Mouse (Mus musculus): ENCODE results near the gene Cdh11. TPM values are rescaled to one million over a fixed set of nuclear protein-coding genes. Genes with fewer than 3 reads are reported as not detected.

Cdh11 gene
- polyA plus RNA-seq (2012; rRNA removed), result 10.9 and 11.7 TPM in 2 replicates

DNA sequence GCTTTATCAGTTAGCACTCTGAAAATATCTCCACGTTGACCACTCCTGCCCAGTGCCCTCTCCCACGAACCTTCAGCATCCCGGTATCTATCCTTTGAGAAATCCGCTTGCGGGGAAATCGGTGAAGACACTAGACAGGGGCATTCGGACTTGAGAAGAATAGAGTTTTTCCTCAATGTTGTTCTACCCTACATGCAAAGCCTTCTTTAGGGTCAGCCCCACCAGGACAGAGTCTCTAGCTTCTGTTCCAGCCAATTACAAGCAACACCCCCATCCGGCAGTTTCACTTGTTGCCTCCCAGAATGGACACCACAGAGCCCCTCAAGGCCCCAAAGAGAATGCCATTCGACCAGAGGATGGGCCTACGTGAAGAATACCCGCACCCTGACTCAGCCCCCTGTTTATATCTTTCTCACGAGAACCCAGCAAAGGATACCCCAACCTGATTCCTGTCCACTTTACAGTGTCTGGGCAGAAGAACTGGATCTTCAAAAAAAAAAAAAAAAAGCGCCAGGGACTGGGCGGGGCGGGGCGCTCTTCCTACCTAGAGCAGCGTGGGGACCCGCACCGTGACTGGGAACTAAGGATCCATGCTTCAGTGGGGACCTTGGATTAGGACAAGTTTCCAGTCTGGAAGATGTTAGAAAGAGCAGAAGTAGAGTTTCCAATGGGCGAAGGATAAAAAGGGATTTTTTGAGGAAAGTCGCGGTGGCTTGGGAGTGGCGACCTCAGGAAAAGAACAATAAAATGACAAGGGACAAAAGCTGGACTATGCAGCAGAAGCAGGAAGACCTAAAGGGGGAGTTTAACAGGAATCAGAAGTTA lies at the start of gene Cdh11:
Cdh11 (minus strand) TSS at position 51 of the 825 bp plus-strand sequence.
- WGBS, result 7% methylated on average over 23 of the region's 23 CpGs
- peak within 1 kb of the TSS; percentile 57 for H3K4me3 ChIP-seq (replicated peaks; ENCODE audit: insufficient read depth, low read depth, low read length)
- H3K27me3 ChIP-seq (ENCODE audit: control insufficient read depth, insufficient read depth, low read length), result peaks cover 2% of the 10 kb centered on the region; the same call in 1 of the 2 replicates
- DNase-seq, result no peak
- H3K4me1 ChIP-seq (ENCODE audit: control insufficient read depth, insufficient read depth, low read length), result no peaks in the 10 kb centered on the region
- TF ChIP-seq CTCF (IDR thresholded peaks at IDR 0.05; ENCODE audit: borderline replicate concordance, insufficient read depth, low read depth, low read length) (no peak), POLR2A (IDR thresholded peaks at IDR 0.05; ENCODE audit: borderline replicate concordance, insufficient read depth, low read length) (no peak)
- H3K27ac ChIP-seq (ENCODE audit: insufficient read depth, low read length), result no peak within 1 kb of the TSS

DNA sequence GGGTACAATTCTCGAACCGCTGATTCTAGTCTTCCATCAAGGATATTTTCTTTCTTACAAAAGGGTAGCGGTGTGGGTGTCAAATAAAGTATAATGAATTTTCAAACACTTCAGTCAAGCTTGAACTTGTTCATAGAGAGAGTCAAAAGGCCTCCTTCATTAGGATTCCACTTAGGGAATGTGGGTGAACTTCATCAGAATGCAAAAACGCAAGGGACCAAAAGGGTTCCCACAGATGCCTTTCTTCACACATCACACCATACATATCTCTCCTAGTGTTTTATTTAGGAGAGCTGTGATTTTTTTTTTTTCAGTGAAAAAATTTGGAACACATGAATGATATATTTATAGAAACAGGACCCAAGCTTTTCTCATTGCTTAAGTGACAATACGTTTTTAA lies 28.5 kb upstream of the Cdh11 start:
- H3K4me1 ChIP-seq (ENCODE audit: control insufficient read depth, insufficient read depth, low read length), result no peaks in the 10 kb centered on the region
- H3K4me3 ChIP-seq (replicated peaks; ENCODE audit: insufficient read depth, low read depth, low read length), result no peak overlapping the region
- no peaks in the 10 kb centered on the region for H3K27me3 ChIP-seq (ENCODE audit: control insufficient read depth, insufficient read depth, low read length)
- TF ChIP-seq POLR2A (IDR thresholded peaks at IDR 0.05; ENCODE audit: borderline replicate concordance, insufficient read depth, low read length) (no peak), CTCF (IDR thresholded peaks at IDR 0.05; ENCODE audit: borderline replicate concordance, insufficient read depth, low read depth, low read length) (no peak)
- 60% methylated on average over 5 of the region's 5 CpGs for WGBS
- no peak overlapping the region for H3K27ac ChIP-seq (ENCODE audit: insufficient read depth, low read length)
- no peak for DNase-seq

DNA sequence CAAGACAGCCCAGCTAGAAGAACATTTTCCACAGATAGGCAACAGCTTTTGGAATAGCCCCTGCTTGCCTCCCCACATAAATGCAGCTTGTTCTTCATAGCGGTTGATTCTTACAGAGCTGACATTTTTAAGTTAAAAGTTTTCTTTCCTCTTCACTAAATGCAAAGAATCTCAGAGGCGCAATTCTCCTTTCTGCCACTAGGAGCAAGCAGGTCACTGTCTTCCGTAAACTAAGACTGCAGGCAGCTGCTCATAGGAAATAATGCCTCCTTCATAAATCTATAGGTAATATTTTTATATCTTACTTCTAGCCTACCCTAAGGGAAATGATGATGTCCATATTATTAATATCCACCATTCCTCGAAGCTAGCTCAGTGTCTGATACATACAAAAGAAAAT lies 4.9 kb upstream of the Cdh11 start:
- 21% methylated on average over 4 of the region's 4 CpGs for WGBS
- H3K4me3 ChIP-seq (replicated peaks; ENCODE audit: insufficient read depth, low read depth, low read length), result no peak overlapping the region
- peak in 1 of 2 experiments; percentile 10 for DNase-seq
- no peaks in the 10 kb centered on the region for H3K4me1 ChIP-seq (ENCODE audit: control insufficient read depth, insufficient read depth, low read length)
- no peaks in the 10 kb centered on the region; the same call in 1 of the 2 replicates for H3K27me3 ChIP-seq (ENCODE audit: control insufficient read depth, insufficient read depth, low read length)
- H3K27ac ChIP-seq (ENCODE audit: insufficient read depth, low read length), result no peak overlapping the region
- TF ChIP-seq POLR2A (IDR thresholded peaks at IDR 0.05; ENCODE audit: borderline replicate concordance, insufficient read depth, low read length), result no peak
- peak; percentile 25; the same call in 1 of the 2 replicates for TF ChIP-seq CTCF (IDR thresholded peaks at IDR 0.05; ENCODE audit: borderline replicate concordance, insufficient read depth, low read depth, low read length)

DNA sequence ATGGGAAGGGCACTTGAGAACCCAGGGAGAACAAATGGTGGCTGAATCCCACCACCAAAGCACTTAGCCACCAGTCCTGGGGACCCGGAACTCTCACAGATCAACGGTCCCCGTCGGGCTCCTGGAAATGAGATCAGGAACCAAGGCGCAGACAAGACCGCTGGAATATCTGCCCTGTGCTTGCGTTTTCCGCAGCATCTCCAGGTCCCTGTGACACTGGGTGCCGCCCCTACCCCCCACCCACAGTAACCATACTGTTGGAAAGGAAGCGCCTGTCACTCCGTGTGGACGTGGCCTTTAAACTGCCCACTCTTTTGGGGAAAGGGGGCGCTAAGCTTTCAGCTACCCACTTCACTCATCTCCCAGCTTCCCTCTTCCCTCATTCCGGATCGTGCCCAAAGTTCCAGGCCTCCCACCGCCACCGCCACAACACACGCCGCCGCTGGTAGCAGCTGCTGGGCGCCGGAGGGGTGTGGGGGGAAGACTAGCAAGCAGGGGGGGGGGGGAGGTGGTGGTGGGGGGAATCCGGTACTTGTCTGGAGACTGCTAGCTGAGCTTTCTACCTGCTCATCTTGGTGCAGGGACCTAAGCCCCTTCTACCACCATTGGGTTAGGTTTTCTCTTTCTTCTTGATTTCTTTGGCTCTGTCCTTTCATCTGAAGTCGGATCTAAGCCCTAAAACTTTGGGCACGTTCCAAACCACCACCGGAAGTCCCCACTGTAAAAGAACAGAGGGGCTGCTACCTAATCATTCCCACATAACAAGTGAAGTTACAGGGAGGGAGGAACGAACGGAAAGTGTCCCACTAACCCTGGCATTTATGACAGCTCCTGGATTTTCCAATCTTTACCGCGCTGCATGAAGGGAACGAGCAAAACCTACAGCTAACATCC lies 1.3 kb upstream of the Cdh11 start:
- DNase-seq, result no peak
- Histone ChIP-seq H3K4me1 (ENCODE audit: control insufficient read depth, insufficient read depth, low read length) (no peaks in the 10 kb centered on the region), H3K27ac (ENCODE audit: insufficient read depth, low read length) (no peak overlapping the region), H3K4me3 (replicated peaks; ENCODE audit: insufficient read depth, low read depth, low read length) (no peak overlapping the region), H3K27me3 (ENCODE audit: control insufficient read depth, insufficient read depth, low read length) (peaks cover 2% of the 10 kb centered on the region; the same call in 1 of the 2 replicates)
- 6% methylated on average over 30 of the region's 31 CpGs for WGBS
- TF ChIP-seq POLR2A (IDR thresholded peaks at IDR 0.05; ENCODE audit: borderline replicate concordance, insufficient read depth, low read length) (no peak), CTCF (IDR thresholded peaks at IDR 0.05; ENCODE audit: borderline replicate concordance, insufficient read depth, low read depth, low read length) (no peak)

DNA sequence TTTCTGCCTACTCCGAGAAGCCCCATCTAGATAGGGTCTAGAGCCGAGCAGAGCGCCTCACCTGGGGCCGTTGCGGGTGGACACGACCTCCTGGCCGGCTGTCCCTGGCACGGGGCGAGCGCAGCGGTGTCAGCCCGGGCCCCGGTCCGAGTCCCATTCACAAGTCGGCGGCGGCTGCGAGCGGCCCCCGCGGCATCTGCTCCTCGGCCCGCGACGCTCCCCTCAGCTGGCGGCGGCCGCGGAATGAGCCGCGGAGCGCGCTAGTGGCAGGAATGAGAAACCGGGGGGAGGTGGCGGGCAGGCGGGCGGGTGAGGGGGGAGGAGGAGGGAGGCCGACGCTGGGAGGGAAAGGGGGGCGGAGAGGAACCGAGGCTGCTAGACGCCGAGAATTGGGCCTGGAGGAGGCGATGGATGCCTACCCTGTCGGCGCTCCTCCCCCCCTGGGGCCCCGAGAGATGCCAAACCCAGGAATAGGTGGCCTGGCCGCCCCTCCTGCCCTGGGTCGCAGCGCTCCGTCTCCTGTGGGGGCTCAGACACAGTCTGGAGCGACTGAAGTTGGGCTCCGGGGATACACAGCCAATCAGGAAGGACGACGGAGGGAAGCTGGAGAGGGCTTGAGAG lies 497 bp downstream of the Cdh11 start:
- H3K27ac ChIP-seq (ENCODE audit: insufficient read depth, low read length), result no peak overlapping the region
- peak overlapping the region; percentile 57 for H3K4me3 ChIP-seq (replicated peaks; ENCODE audit: insufficient read depth, low read depth, low read length)
- peaks cover 2% of the 10 kb centered on the region; the same call in 1 of the 2 replicates for H3K27me3 ChIP-seq (ENCODE audit: control insufficient read depth, insufficient read depth, low read length)
- peak; percentile 32 to 39 for DNase-seq
- H3K4me1 ChIP-seq (ENCODE audit: control insufficient read depth, insufficient read depth, low read length), result no peaks in the 10 kb centered on the region
- no peak for TF ChIP-seq CTCF (IDR thresholded peaks at IDR 0.05; ENCODE audit: borderline replicate concordance, insufficient read depth, low read depth, low read length)
- TF ChIP-seq POLR2A (IDR thresholded peaks at IDR 0.05; ENCODE audit: borderline replicate concordance, insufficient read depth, low read length), result no peak
- WGBS, result under 1% methylated on average over 47 of the region's 55 CpGs

DNA sequence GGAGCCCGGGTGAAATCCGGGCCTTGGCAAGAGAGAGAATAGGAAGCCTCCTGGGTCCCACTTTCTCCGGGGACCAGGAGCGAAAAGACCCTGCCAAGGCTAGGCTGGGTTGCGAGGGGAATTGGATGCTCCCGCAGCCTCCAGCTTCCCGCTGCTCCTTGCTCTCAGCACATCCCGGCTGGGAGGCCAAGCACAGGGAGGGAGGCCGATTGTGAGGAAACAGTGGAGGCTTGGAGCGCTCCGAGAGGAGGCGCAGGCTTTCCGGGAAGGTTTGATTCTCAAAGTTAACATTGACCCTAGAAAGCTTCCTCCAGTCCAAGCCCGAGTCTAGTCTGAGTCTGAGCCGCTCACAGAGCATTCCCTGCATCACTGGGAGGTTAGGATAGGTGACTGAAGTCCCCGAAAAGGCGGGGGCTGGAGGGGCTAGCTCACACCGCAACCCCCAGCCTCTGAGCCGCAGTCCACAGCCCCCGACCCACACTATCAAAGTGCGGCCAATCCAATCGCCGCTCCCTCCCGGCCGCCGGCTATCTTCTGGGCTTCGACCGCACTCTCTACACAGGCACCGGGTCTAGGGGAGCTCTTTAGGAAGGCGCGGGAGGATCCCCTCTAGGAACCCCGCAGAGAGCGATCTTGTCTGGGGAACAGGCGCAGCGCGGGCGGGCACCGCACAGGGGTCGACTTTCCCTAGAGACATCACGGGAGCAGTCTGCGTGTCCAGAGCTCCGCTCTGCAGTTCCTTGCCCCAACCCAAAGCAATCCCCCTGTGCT lies 1.4 kb downstream of the Cdh11 start:
- peak; percentile 27 to 39 for DNase-seq
- no peak overlapping the region for H3K27ac ChIP-seq (ENCODE audit: insufficient read depth, low read length)
- H3K4me1 ChIP-seq (ENCODE audit: control insufficient read depth, insufficient read depth, low read length), result no peaks in the 10 kb centered on the region
- peak overlapping the region; percentile 57 for H3K4me3 ChIP-seq (replicated peaks; ENCODE audit: insufficient read depth, low read depth, low read length)
- under 1% methylated on average over 42 of the region's 42 CpGs for WGBS
- TF ChIP-seq POLR2A (IDR thresholded peaks at IDR 0.05; ENCODE audit: borderline replicate concordance, insufficient read depth, low read length) (no peak), CTCF (IDR thresholded peaks at IDR 0.05; ENCODE audit: borderline replicate concordance, insufficient read depth, low read depth, low read length) (no peak)
- peaks cover 2% of the 10 kb centered on the region; the same call in 1 of the 2 replicates for H3K27me3 ChIP-seq (ENCODE audit: control insufficient read depth, insufficient read depth, low read length)

Data from cerebellum, adult 2 months (tissue).